In genomic region chr4:148397531-148398287, GRCm38 (mm10) we compare ENCODE assay signal across 12 mouse cellular contexts. TPM values are rescaled to one million over a fixed set of nuclear protein-coding genes. Genes with fewer than 3 reads are reported as not detected.
DNase-seq lines count a peak whose midpoint lies in the region; ATAC-seq and TF ChIP-seq lines count a peak whose summit lies in the region.
"Had no signal": no experiment of that assay in that cellular context is flagged by ENCODE, and none has a peak within 500 bp of the region (broad histone marks: within the 10 kb centered on the region; RNA-seq: fewer than 3 reads in every experiment).

No protein-coding gene starts in this region.

- H3K27me3 ChIP-seq in cerebellum, adult 2 months (ENCODE audit: control insufficient read depth, insufficient read depth, low read length), result no peaks in the 10 kb centered on the region
- H3K27me3 ChIP-seq in liver, postnatal 0 days (ENCODE audit: insufficient read depth, low read length), result 0 out of 2 replicates have a peak, but pooled peaks cover 3% of the 10 kb centered on the region
- H3K27me3 ChIP-seq in liver, embryonic 11.5 days (replicated peaks; ENCODE audit: control insufficient read depth, insufficient read depth, low read length), result peaks cover 16% of the 10 kb centered on the region
- no peaks in the 10 kb centered on the region for H3K27me3 ChIP-seq in limb, embryonic 14.5 days (ENCODE audit: control insufficient read depth, insufficient read depth, low read length)
- H3K27me3 ChIP-seq in neural tube, embryonic 14.5 days (ENCODE audit: control insufficient read depth, insufficient read depth, low read length), result no peaks in the 10 kb centered on the region
- H3K27me3 ChIP-seq in lung, postnatal 0 days (replicated peaks; ENCODE audit: insufficient read depth, low read length), result no peaks in the 10 kb centered on the region

- no peak for DNase-seq in cerebellum, adult 2 months
- no peak for DNase-seq in cerebellum, postnatal 4 days (ENCODE audit: low spot score in 2 of 2)
- no peak for DNase-seq in liver, postnatal 0 days
- DNase-seq in liver, embryonic 11.5 days (ENCODE audit: low spot score), result no peak
- no peak for DNase-seq in limb, embryonic 14.5 days (ENCODE audit: low spot score)
- DNase-seq in lung, postnatal 0 days (ENCODE audit: low spot score), result no peak
- DNase-seq in heart, postnatal 14 days, result no peak
- DNase-seq: gastrocnemius, postnatal 25 days; right cerebral cortex, adult 18-20 months had no signal

- no peak overlapping the region for H3K9ac ChIP-seq in liver, postnatal 0 days (replicated peaks)
- no peak overlapping the region for H3K9ac ChIP-seq in liver, embryonic 11.5 days (ENCODE audit: low read depth, low read length)
- no peak overlapping the region for H3K9ac ChIP-seq in limb, embryonic 14.5 days (ENCODE audit: low read depth, low read length, severe bottlenecking)
- H3K9ac ChIP-seq in neural tube, embryonic 14.5 days (replicated peaks; ENCODE audit: low read depth, low read length), result no peak overlapping the region
- no peak overlapping the region for H3K9ac ChIP-seq in lung, postnatal 0 days (replicated peaks; ENCODE audit: low read depth)
- H3K9ac ChIP-seq: embryonic facial prominence, embryonic 15.5 days had no signal

- TF ChIP-seq POLR2A in cerebellum, adult 2 months (IDR thresholded peaks at IDR 0.05; ENCODE audit: borderline replicate concordance, insufficient read depth, low read length), result no peak
- no peak for TF ChIP-seq POLR2A in limb, embryonic 14.5 days (IDR thresholded peaks at IDR 0.05; ENCODE audit: borderline replicate concordance, extremely low read depth, insufficient read depth, insufficient read length)

- intact Hi-C loops in heart, postnatal 14 days (cut with DNase I), result no loop called here

- 0 out of 2 replicates have a peak, but pooled peaks have one; percentile 5 for TF ChIP-seq CTCF in cerebellum, adult 2 months (IDR thresholded peaks at IDR 0.05; ENCODE audit: borderline replicate concordance, insufficient read depth, low read depth, low read length)
- 0 out of 2 replicates have a peak, but pooled peaks have one; percentile 15 for TF ChIP-seq CTCF in liver, postnatal 0 days (IDR thresholded peaks at IDR 0.05; ENCODE audit: low read depth)
- TF ChIP-seq CTCF in lung, postnatal 0 days (IDR thresholded peaks at IDR 0.05), result no peak

- peaks cover 3% of the 10 kb centered on the region; the same call in 1 of the 2 replicates for H3K4me1 ChIP-seq in cerebellum, adult 2 months (ENCODE audit: control insufficient read depth, insufficient read depth, low read length)
- no peaks in the 10 kb centered on the region for H3K4me1 ChIP-seq in liver, postnatal 0 days (ENCODE audit: insufficient read depth)
- no peaks in the 10 kb centered on the region for H3K4me1 ChIP-seq in liver, embryonic 11.5 days (replicated peaks; ENCODE audit: control insufficient read depth, insufficient read depth, low read length)
- H3K4me1 ChIP-seq in limb, embryonic 14.5 days (ENCODE audit: control insufficient read depth, insufficient read depth, low read length), result no peaks in the 10 kb centered on the region
- peaks cover 20% of the 10 kb centered on the region; the same call in 1 of the 2 replicates for H3K4me1 ChIP-seq in neural tube, embryonic 14.5 days (ENCODE audit: control insufficient read depth, insufficient read depth, low read length)
- H3K4me1 ChIP-seq in lung, postnatal 0 days (ENCODE audit: insufficient read depth, low read depth, low read length), result no peaks in the 10 kb centered on the region
- H3K4me1 ChIP-seq: embryonic facial prominence, embryonic 15.5 days had no signal

- no peaks in the 10 kb centered on the region for H3K9me3 ChIP-seq in liver, postnatal 0 days (ENCODE audit: low read length)
- no peaks in the 10 kb centered on the region for H3K9me3 ChIP-seq in liver, embryonic 11.5 days (ENCODE audit: control insufficient read depth, low read length)
- no peaks in the 10 kb centered on the region for H3K9me3 ChIP-seq in limb, embryonic 14.5 days (ENCODE audit: control insufficient read depth, low read length)
- no peaks in the 10 kb centered on the region for H3K9me3 ChIP-seq in neural tube, embryonic 14.5 days (ENCODE audit: control insufficient read depth, low read length)
- no peaks in the 10 kb centered on the region for H3K9me3 ChIP-seq in lung, postnatal 0 days (ENCODE audit: low read length)
- H3K9me3 ChIP-seq: embryonic facial prominence, embryonic 15.5 days had no signal

- no peak overlapping the region for H3K4me2 ChIP-seq in liver, postnatal 0 days (ENCODE audit: low read depth, low read length)
- H3K4me2 ChIP-seq in liver, embryonic 11.5 days, result no peak overlapping the region
- H3K4me2 ChIP-seq in limb, embryonic 14.5 days (replicated peaks; ENCODE audit: low read depth, low read length, severe bottlenecking), result no peak overlapping the region
- no peak overlapping the region for H3K4me2 ChIP-seq in neural tube, embryonic 14.5 days (ENCODE audit: low read depth, low read length)
- no peak overlapping the region for H3K4me2 ChIP-seq in lung, postnatal 0 days (replicated peaks; ENCODE audit: low read depth, low read length)
- H3K4me2 ChIP-seq: embryonic facial prominence, embryonic 15.5 days had no signal

- ATAC-seq in liver, postnatal 0 days, result no peak
- ATAC-seq in liver, embryonic 11.5 days (replicated peaks; ENCODE audit: low FRiP score), result no peak
- ATAC-seq in limb, embryonic 14.5 days (ENCODE audit: low FRiP score, low read depth), result peak; percentile 27; the same call in 1 of the 2 replicates
- ATAC-seq in neural tube, embryonic 14.5 days (ENCODE audit: low read depth), result peak; percentile 48
- no peak for ATAC-seq in lung, postnatal 0 days

- WGBS in cerebellum, adult 2 months, result 87% methylated on average over 18 of the region's 18 CpGs
- whole genome bisulfite sequencing in liver, postnatal 0 days (ENCODE audit: insufficient replicate concordance), result 75% methylated on average over 18 of the region's 18 CpGs
- WGBS in liver, embryonic 11.5 days, result 76% methylated on average over 18 of the region's 18 CpGs
- 57% methylated on average over 18 of the region's 18 CpGs for WGBS in limb, embryonic 14.5 days
- whole genome bisulfite sequencing in neural tube, embryonic 14.5 days, result 20% methylated on average over 18 of the region's 18 CpGs
- 75% methylated on average over 18 of the region's 18 CpGs for WGBS in lung, postnatal 0 days

- H3K4me3 ChIP-seq in cerebellum, adult 2 months (replicated peaks; ENCODE audit: insufficient read depth, low read depth, low read length), result no peak overlapping the region
- no peak overlapping the region for H3K4me3 ChIP-seq in liver, postnatal 0 days (ENCODE audit: low read depth, low read length)
- H3K4me3 ChIP-seq in liver, embryonic 11.5 days (ENCODE audit: low read depth, low read length), result no peak overlapping the region
- H3K4me3 ChIP-seq in limb, embryonic 14.5 days (replicated peaks; ENCODE audit: low read length), result no peak overlapping the region
- no peak overlapping the region for H3K4me3 ChIP-seq in neural tube, embryonic 14.5 days (ENCODE audit: low read depth, low read length)
- H3K4me3 ChIP-seq in lung, postnatal 0 days (ENCODE audit: low read depth, low read length), result no peak overlapping the region
- H3K4me3 ChIP-seq: embryonic facial prominence, embryonic 15.5 days had no signal

- H3K36me3 ChIP-seq in liver, postnatal 0 days (replicated peaks; ENCODE audit: insufficient read depth, low read length), result no peaks in the 10 kb centered on the region
- no peaks in the 10 kb centered on the region for H3K36me3 ChIP-seq in liver, embryonic 11.5 days (ENCODE audit: control insufficient read depth, insufficient read depth, low read length)
- H3K36me3 ChIP-seq in limb, embryonic 14.5 days (ENCODE audit: control insufficient read depth, insufficient read depth, low read length), result no peaks in the 10 kb centered on the region
- H3K36me3 ChIP-seq in neural tube, embryonic 14.5 days (ENCODE audit: control insufficient read depth, insufficient read depth, low read length), result no peaks in the 10 kb centered on the region
- H3K36me3 ChIP-seq in lung, postnatal 0 days (ENCODE audit: insufficient read depth, low read length), result no peaks in the 10 kb centered on the region
- H3K36me3 ChIP-seq: embryonic facial prominence, embryonic 15.5 days had no signal

- no peak for TF ChIP-seq EP300 in liver, postnatal 0 days (IDR thresholded peaks at IDR 0.05; ENCODE audit: low read depth)
- no peak for TF ChIP-seq EP300 in lung, postnatal 0 days (IDR thresholded peaks at IDR 0.05)

- no peak overlapping the region for H3K27ac ChIP-seq in cerebellum, adult 2 months (ENCODE audit: insufficient read depth, low read length)
- no peak overlapping the region for H3K27ac ChIP-seq in liver, postnatal 0 days (ENCODE audit: low read depth)
- no peak overlapping the region for H3K27ac ChIP-seq in liver, embryonic 11.5 days (ENCODE audit: low read depth, low read length)
- H3K27ac ChIP-seq in limb, embryonic 14.5 days (replicated peaks; ENCODE audit: low read depth, low read length), result no peak overlapping the region
- H3K27ac ChIP-seq in neural tube, embryonic 14.5 days (ENCODE audit: low read depth, low read length), result peak overlapping the region; percentile 66
- H3K27ac ChIP-seq in lung, postnatal 0 days (ENCODE audit: low read length), result no peak overlapping the region
- H3K27ac ChIP-seq: embryonic facial prominence, embryonic 15.5 days; macrophage had no signal

RNA-seq across cellular contexts. Expression of gene Ubiad1, which starts 46.9 kb away (rescaled TPM):
- polyA plus RNA-seq in cerebellum, adult 2 months (2012; rRNA removed), result 11.2 and 12.9 TPM in 2 replicates
- 10.2 and 10.5 TPM in 2 replicates for polyA plus RNA-seq in liver, postnatal 0 days (2015; fragmentation: Nextera tagmentation; extraction: Ambion mirVana)
- 21.5 and 23.1 TPM in 2 replicates for polyA plus RNA-seq in liver, embryonic 11.5 days (2014; fragmentation: Nextera tagmentation; extraction: Ambion mirVana)
- polyA plus RNA-seq in limb, embryonic 14.5 days (2012; rRNA removed), result 15.0 and 18.0 TPM in 2 replicates
- polyA plus RNA-seq in limb, embryonic 14.5 days (2014; fragmentation: Nextera tagmentation; extraction: Ambion mirVana), result 14.0 and 18.2 TPM in 2 replicates
- polyA plus RNA-seq in neural tube, embryonic 14.5 days (2014; fragmentation: Nextera tagmentation; extraction: Ambion mirVana), result 13.3 and 13.4 TPM in 2 replicates
- polyA plus RNA-seq in lung, postnatal 0 days (2015; fragmentation: Nextera tagmentation; extraction: Ambion mirVana), result 11.4 and 11.5 TPM in 2 replicates
- 10 to 100 TPM; 18.9 to 22.1 TPM for total RNA-seq in heart, postnatal 14 days (2021)

RNA-seq across cellular contexts. Expression of gene Mtor, which starts 50.7 kb away (rescaled TPM):
- 36.3 and 42.7 TPM in 2 replicates for polyA plus RNA-seq in cerebellum, adult 2 months (2012; rRNA removed)
- 12.3 and 13.0 TPM in 2 replicates for polyA plus RNA-seq in liver, postnatal 0 days (2015; fragmentation: Nextera tagmentation; extraction: Ambion mirVana)
- polyA plus RNA-seq in liver, embryonic 11.5 days (2014; fragmentation: Nextera tagmentation; extraction: Ambion mirVana), result 20.4 and 22.9 TPM in 2 replicates
- polyA plus RNA-seq in limb, embryonic 14.5 days (2012; rRNA removed), result 18.0 and 20.3 TPM in 2 replicates
- polyA plus RNA-seq in limb, embryonic 14.5 days (2014; fragmentation: Nextera tagmentation; extraction: Ambion mirVana), result 18.5 and 21.6 TPM in 2 replicates
- 33.0 and 33.7 TPM in 2 replicates for polyA plus RNA-seq in neural tube, embryonic 14.5 days (2014; fragmentation: Nextera tagmentation; extraction: Ambion mirVana)
- polyA plus RNA-seq in lung, postnatal 0 days (2015; fragmentation: Nextera tagmentation; extraction: Ambion mirVana), result 11.1 and 15.8 TPM in 2 replicates
- total RNA-seq in heart, postnatal 14 days (2021), result 10 to 100 TPM; 46.6 to 51.9 TPM

Comparison
In these comparisons a context has a peak if more than half of its experiments do, and no peak if none do; other contexts are left out.
1. ATAC-seq: peak in limb, embryonic 14.5 days (single experiment) and neural tube, embryonic 14.5 days (single experiment); none in liver, postnatal 0 days (single experiment), liver, embryonic 11.5 days (single experiment) and lung, postnatal 0 days (single experiment).